Mouse (Mus musculus) heart, adult 2 months (tissue): ENCODE data around the gene Trio.

Experiments used
- CTCF ChIP-seq: fragments of 200-600 bp; IDR thresholded peaks from 2 replicates; pipeline ENCODE4 v1.8.1; 2022; ENCODE audit warnings: antibody characterized with exemption, mild to moderate bottlenecking, moderate library complexity
- POLR2A ChIP-seq: fragments of 200-500 bp; IDR thresholded peaks from 2 replicates; pipeline ENCODE4 v1.6.1; 2011; ENCODE audit warnings: mild to moderate bottlenecking, low read depth, low read length, control low read depth; ENCODE audit not compliant: insufficient read depth

DNA sequence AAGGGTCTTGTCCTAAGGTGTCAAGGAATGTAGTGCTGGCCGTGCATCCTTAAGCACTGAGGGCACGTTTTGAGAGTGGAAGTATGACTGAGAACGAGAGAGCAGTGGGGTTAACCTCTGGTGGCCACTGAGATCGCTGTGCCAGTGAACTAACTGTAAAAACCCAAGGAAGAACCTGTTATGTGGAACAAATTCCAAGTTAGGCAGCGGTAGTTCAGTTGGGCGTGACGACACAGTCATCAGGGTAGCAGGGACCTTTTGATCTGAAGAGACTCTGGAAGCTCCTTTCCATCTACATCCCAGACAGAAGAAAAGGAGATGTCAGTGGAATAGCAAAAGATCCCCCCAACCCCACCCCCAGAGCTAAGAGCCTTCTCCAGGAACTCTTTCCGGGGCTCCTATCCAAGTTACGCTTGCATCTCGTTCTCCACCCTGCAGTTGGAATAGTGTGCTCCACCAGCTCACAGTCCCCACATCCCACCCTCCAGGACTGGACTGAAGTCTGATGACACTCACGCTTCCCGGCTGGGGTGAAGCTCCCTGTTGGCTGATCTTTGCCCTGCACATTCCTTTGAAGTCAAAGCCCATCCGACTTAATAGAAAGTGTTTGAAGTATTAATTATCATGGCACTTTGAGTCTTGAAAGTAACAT lies 38.6 kb upstream of the Trio start:
- TF ChIP-seq POLR2A, result no peak
- TF ChIP-seq CTCF, result no peak
